Mouse (Mus musculus) E14TG2a.4 (cell line): ENCODE results near the gene Mcam.

Experiments used
- CTCF ChIP-seq: conservative IDR thresholded peaks from 2 replicates; pipeline ENCODE4 v1.5.1; 2014; ENCODE audit warnings: low read length
- NANOG ChIP-seq: IDR thresholded peaks from 2 replicates; pipeline ENCODE4 v1.6.1; 2014; ENCODE audit warnings: borderline replicate concordance, low read length, mixed read lengths

- TF ChIP-seq CTCF = no peak
- no peak for TF ChIP-seq NANOG
Observed at GRCm38 (mm10) chr9:44178811-44179210, 44.5 kb downstream of the Mcam start.
